Mouse (Mus musculus): ENCODE measurements at regions not wholly inside any gene's neighbourhood (a gene's known extent, or its start where the extent isn't known, plus 50 kb on each side); places are given as distances from the start of the nearest gene placed in this dataset.

DNA sequence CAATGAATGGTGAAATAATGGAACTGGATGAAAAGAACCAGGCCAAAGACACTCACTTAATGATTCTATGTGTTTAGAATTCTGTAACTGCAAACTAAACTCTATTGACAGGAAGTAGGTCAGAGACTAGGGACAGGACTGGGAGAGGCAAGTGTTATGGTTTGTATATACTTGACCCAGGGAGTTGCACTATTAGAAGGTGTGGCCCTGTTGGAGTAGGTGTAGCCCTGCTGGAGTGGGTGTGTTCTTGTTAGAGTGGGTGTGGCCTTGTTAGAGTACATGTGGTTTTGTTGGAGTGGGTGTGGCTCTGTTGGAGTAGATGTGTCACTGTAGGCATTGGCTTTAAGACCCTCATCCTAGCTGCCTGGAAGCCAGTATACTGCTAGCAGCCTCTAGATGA, 93.0 kb upstream of the Npas2 start:
- no peak for DNase-seq (ENCODE audit: low spot score in 2 of 2)

- DNase-seq (ENCODE audit: low spot score in 2 of 2), result no peak
Observed at GRCm38 (mm10) chr1:39102126-39102905, 91.2 kb upstream of the Npas2 start.

GRCm38 (mm10) chr1:39102989-39103910, 90.3 kb upstream of the Npas2 start:
- no peak for DNase-seq (ENCODE audit: low spot score in 2 of 2)

GRCm38 (mm10) chr1:39105546-39106371, 87.8 kb upstream of the Npas2 start:
- no peak for DNase-seq (ENCODE audit: low spot score in 2 of 2)

GRCm38 (mm10) chr1:39106372-39106643, 87.2 kb upstream of the Npas2 start:
- DNase-seq (ENCODE audit: low spot score in 2 of 2), result no peak

- DNase-seq (ENCODE audit: low spot score in 2 of 2), result no peak
Observed at GRCm38 (mm10) chr1:39106650-39107049, 86.9 kb upstream of the Npas2 start.

GRCm38 (mm10) chr1:39116319-39116718, 77.2 kb upstream of the Npas2 start:
- DNase-seq (ENCODE audit: low spot score in 2 of 2), result no peak

DNA sequence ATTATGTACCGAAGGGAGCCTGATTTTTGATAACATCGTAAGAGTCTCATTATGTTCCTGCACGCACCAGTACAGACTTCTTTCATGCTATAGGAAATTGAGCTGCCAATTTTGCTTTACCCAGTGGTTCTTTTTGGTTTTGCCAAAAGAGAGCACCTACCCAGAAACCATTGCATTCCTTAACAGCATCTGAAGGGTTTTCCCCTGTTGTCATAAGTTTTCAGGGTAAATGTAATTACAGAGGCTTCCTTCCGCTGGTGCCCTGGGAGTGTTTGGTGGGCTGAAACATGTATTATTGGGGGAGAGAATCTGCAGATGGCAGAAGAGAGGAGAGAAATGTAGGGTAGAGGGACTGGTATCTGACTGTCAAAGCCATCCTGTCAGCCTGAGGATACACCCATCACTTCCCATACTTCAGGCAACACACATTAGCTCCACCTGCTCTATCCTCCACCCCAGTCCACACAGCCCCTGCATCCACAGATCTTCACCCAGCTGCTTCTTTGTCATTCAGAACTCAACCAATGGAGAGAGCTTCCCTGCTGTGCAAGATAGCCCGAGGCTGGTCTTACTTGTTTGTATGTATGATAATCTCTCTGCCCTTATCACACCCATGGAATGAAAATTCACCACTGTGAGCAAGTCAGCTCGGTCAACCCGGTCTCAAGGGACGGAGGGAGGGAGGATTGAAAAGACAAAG, 71.1 kb upstream of the Npas2 start:
- DNase-seq (ENCODE audit: low spot score in 2 of 2), result no peak

GRCm38 (mm10) chr1:39123081-39123812, 70.3 kb upstream of the Npas2 start:
- no peak for DNase-seq (ENCODE audit: low spot score in 2 of 2)

DNA sequence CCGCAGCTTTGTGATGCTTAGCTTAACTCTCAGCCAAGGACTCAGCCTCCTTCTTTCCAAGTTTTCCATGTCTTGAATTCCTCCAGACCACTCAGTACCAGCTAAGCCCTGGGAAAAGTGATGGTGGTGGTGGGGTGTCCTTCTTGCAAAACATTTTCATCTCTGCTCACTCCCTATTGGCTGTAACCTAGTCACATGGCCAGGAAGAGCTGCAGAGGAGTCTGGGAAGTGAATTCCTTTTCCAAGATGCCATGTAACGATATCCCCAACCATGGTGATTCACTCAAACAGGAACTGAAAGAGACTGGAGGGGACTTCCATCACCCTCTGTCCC, 69.8 kb upstream of the Npas2 start:
- DNase-seq (ENCODE audit: low spot score in 2 of 2), result no peak

DNA sequence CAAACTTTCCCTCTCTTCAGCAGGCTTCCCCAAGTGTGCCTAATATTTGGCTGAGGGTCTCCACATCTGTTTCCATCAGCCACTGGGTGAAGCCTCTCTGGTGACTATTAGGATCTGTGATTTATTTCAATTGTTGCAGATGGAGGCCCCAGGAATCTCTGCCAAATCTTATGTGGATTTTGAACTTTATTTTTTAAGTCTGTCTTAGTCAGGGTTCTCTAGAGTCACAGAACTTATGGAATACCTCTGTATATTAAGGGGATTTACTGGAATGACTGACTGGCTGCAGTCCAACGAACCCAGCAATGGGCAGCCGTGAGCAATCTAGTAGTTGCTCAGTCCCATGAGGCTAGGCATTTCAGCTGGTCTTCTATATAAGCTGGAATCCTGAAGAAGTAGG, 59.0 kb upstream of the Npas2 start:
- DNase-seq (ENCODE audit: low spot score in 2 of 2), result no peak

GRCm38 (mm10) chr1:39143054-39143453, 50.5 kb upstream of the Npas2 start:
- DNase-seq (ENCODE audit: low spot score in 2 of 2), result no peak

DNA sequence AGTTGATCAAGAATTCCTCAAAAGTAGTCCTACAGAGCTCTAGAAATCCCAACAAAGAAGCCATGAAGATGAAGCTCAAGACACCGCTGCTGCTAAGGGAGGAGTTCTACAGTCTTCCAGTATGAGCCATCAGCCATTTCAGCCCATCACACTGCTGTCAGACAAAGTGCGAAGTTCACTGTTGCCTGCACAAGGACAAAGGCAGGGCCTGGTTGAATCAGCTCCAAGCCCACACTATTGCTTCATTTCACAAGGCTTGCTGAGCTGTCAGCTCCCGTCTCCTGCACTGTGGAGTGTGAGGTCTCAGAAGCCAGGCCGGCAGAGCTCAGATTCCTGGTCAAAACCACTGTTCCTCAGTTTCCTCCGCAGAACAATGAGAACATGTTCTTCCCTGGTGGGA, 49.9 kb upstream of the Npas2 start:
- no peak for DNase-seq (ENCODE audit: low spot score in 2 of 2)
